Mouse (Mus musculus): ENCODE measurements at regions not wholly inside any gene's neighbourhood (a gene's known extent, or its start where the extent isn't known, plus 50 kb on each side); places are given as distances from the start of the nearest gene placed in this dataset.

DNA sequence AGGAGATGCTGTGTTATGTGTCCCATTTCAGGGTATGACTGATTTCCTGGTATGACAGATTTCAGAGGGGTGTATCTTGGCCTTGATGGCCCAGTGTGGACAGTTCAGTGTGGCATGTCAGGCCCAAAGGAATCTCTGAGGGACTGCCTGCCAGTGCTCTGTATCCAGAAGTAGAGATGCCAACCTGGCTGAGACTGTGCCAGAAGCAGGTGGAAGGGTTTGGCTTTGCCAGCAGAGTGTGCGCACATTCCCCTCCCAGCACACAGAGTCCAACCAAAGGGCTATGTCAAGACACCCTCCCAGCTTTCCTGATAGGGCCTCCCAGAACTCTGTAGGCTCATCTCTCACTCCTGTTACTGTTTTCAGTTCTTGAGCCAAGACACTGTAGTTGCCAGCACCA lies 156.8 kb upstream of the Glra1 start:
- TF ChIP-seq CTCF (IDR thresholded peaks at IDR 0.05; ENCODE audit: extremely low read depth, insufficient read depth, low read length) (no peak), POLR2A (IDR thresholded peaks at IDR 0.05; ENCODE audit: extremely low read depth, insufficient read depth, low read length) (no peak)

Data from cortical plate, adult 2 months (tissue).